Mouse (Mus musculus): ENCODE measurements around the gene Ppp1r26. TPM values are rescaled to one million over a fixed set of nuclear protein-coding genes. Genes with fewer than 3 reads are reported as not detected.

Ppp1r26 gene
- polyA plus RNA-seq, 1 experiment from 2014 or later, result 2.9 TPM

DNA sequence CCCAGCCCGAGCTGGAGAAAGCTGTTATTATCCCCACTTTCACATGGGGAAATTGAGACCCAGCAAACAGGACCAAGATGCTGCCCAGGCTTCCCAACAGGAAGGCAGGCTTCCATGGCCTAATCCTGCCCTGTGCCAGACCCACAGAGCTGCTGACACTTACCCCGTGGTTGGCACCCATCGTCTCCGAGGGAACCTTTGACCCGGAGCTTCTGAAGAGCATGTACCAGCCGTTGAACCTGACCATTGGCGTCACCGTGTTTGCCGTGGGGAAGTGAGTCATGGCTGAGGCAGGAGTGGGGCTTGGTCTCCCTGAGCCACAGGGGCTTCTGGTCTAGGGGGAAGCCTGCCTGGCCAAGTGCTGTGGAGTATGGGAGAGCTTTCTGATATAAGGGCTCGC, 56.4 kb downstream of the Ppp1r26 start:
- no peak overlapping the region for H3K9ac ChIP-seq
- ATAC-seq (ENCODE audit: extremely low read depth, insufficient number of reproducible peaks, low FRiP score, low TSS enrichment), result no peak
- H3K27ac ChIP-seq (replicated peaks), result no peak overlapping the region
- H3K9me3 ChIP-seq, result no peaks in the 10 kb centered on the region
- H3K4me2 ChIP-seq, result no peak overlapping the region
- no peaks in the 10 kb centered on the region for H3K4me1 ChIP-seq
- no peaks in the 10 kb centered on the region for H3K36me3 ChIP-seq
- H3K27me3 ChIP-seq (replicated peaks), result peaks cover 9% of the 10 kb centered on the region; the same call in 1 of the 2 replicates
- WGBS, result 75% methylated on average over 10 of the region's 10 CpGs
- H3K4me3 ChIP-seq, result no peak overlapping the region

GRCm38 (mm10) chr2:28504676-28505075, 58.1 kb downstream of the Ppp1r26 start:
- H3K27me3 ChIP-seq (replicated peaks), result peaks cover 9% of the 10 kb centered on the region; the same call in 1 of the 2 replicates
- H3K9me3 ChIP-seq, result no peaks in the 10 kb centered on the region
- H3K4me2 ChIP-seq, result no peak overlapping the region
- no peak for ATAC-seq (ENCODE audit: extremely low read depth, insufficient number of reproducible peaks, low FRiP score, low TSS enrichment)
- H3K9ac ChIP-seq, result no peak overlapping the region
- no peak overlapping the region for H3K4me3 ChIP-seq
- no peaks in the 10 kb centered on the region for H3K36me3 ChIP-seq
- H3K27ac ChIP-seq (replicated peaks), result no peak overlapping the region
- 81% methylated on average over 13 of the region's 13 CpGs for WGBS
- H3K4me1 ChIP-seq, result no peaks in the 10 kb centered on the region

Other genes starting within 250 kb of the Ppp1r26 start
- gene 1700007K13Rik, start 19.5 kb downstream of the Ppp1r26 start, polyA plus RNA-seq (2015; fragmentation: Nextera tagmentation; extraction: Ambion mirVana), result 0.31 TPM in 1 of 2 replicates, not detected in the other
- gene Mrps2, start 21.3 kb downstream of the Ppp1r26 start, polyA plus RNA-seq (2015; fragmentation: Nextera tagmentation; extraction: Ambion mirVana), result 46.0 and 48.5 TPM in 2 replicates
- 0.25 and 0.47 TPM in 2 replicates for gene Gbgt1, start 50.1 kb downstream of the Ppp1r26 start, polyA plus RNA-seq (2015; fragmentation: Nextera tagmentation; extraction: Ambion mirVana)
- 1.1 and 1.6 TPM in 2 replicates for gene Gm10134, start 59.3 kb downstream of the Ppp1r26 start, polyA plus RNA-seq (2015; fragmentation: Nextera tagmentation; extraction: Ambion mirVana)
- 19.2 and 20.3 TPM in 2 replicates for gene Ralgds, start 66.3 kb downstream of the Ppp1r26 start, polyA plus RNA-seq (2015; fragmentation: Nextera tagmentation; extraction: Ambion mirVana)
- 0.31 TPM in 1 of 2 replicates, not detected in the other for gene Cel, start 116.6 kb downstream of the Ppp1r26 start, polyA plus RNA-seq (2015; fragmentation: Nextera tagmentation; extraction: Ambion mirVana)
- 29.8 and 30.9 TPM in 2 replicates for gene Gtf3c5, start 137.0 kb downstream of the Ppp1r26 start, polyA plus RNA-seq (2015; fragmentation: Nextera tagmentation; extraction: Ambion mirVana)
- 2.8 and 4.7 TPM in 2 replicates for gene Gfi1b, start 175.2 kb downstream of the Ppp1r26 start, polyA plus RNA-seq (2015; fragmentation: Nextera tagmentation; extraction: Ambion mirVana)
- 16.2 and 16.4 TPM in 2 replicates for gene Tsc1, start 194.4 kb downstream of the Ppp1r26 start, polyA plus RNA-seq (2015; fragmentation: Nextera tagmentation; extraction: Ambion mirVana)

Data from heart, embryonic 13.5 days (tissue).